Comparison of ENCODE assay signal across 10 mouse cellular contexts in the genomic region with DNA sequence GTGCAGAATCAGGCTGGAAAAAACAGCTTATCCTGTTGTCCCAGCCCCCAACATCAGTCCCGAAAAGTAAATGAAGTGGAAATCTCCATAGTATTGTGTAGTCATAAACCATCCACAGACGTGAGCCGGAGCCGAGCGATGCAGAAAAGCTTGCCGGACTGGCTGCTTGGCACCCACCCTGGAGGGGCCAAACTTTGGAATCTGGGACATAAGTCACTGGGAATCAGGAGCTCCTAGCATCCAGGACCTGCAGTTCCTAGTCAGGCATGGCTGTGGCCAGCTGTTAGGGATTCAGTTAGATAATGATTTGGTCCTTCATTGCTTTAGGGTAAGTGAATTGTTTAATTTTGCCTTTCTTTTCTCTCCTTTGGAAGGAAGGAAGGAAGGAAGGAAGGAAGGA.
DNase-seq lines count a peak whose midpoint lies in the region; ATAC-seq and TF ChIP-seq lines count a peak whose summit lies in the region.
"Had no signal": no experiment of that assay in that cellular context is flagged by ENCODE, and none has a peak within 500 bp of the region (broad histone marks: within the 10 kb centered on the region; RNA-seq: fewer than 3 reads in every experiment).

No protein-coding gene starts in this region.

- H3K36me3 ChIP-seq in liver, adult 2 months (ENCODE audit: control insufficient read depth, insufficient read depth, low read length): no peaks in the 10 kb centered on the region
- H3K36me3 ChIP-seq in liver, embryonic 12.5 days: no peaks in the 10 kb centered on the region
- no peaks in the 10 kb centered on the region for H3K36me3 ChIP-seq in embryonic facial prominence, embryonic 15.5 days

- no peak for TF ChIP-seq CTCF in liver, adult 2 months (IDR thresholded peaks at IDR 0.05; ENCODE audit: low read depth, low read length)

- no peak overlapping the region for H3K4me2 ChIP-seq in liver, embryonic 12.5 days
- peak overlapping the region; percentile 99 for H3K4me2 ChIP-seq in embryonic facial prominence, embryonic 15.5 days (replicated peaks)

- H3K27ac ChIP-seq in liver, adult 2 months (replicated peaks; ENCODE audit: insufficient read depth, low read depth, low read length): peak overlapping the region; percentile 83
- no peak overlapping the region for H3K27ac ChIP-seq in liver, embryonic 12.5 days
- no peak overlapping the region for H3K27ac ChIP-seq in embryonic facial prominence, embryonic 15.5 days (replicated peaks)

- H3K9me3 ChIP-seq in liver, embryonic 12.5 days (replicated peaks): no peaks in the 10 kb centered on the region
- H3K9me3 ChIP-seq in embryonic facial prominence, embryonic 15.5 days (replicated peaks): no peaks in the 10 kb centered on the region

- no peak for ATAC-seq in liver, embryonic 12.5 days
- no peak for ATAC-seq in embryonic facial prominence, embryonic 15.5 days (ENCODE audit: insufficient number of reproducible peaks, low FRiP score, low TSS enrichment, low read depth)

- H3K9ac ChIP-seq in liver, adult 2 months (ENCODE audit: low read depth, low read length): peak overlapping the region; percentile 96
- no peak overlapping the region for H3K9ac ChIP-seq in liver, embryonic 12.5 days
- no peak overlapping the region for H3K9ac ChIP-seq in embryonic facial prominence, embryonic 15.5 days

- DNase-seq in liver, adult 2 months (ENCODE audit: extremely low read depth, low read depth, low spot score): peak; percentile 81
- DNase-seq in kidney, adult 18-20 months: peak; percentile 49
- peak; percentile 7 for DNase-seq in naive thymus-derived CD4-positive, alpha-beta T cell, adult 2 months (ENCODE audit: low read depth)
- DNase-seq in ovary, postnatal 10 days (ENCODE audit: low spot score): no peak
- DNase-seq in ovary, postnatal 14 days (ENCODE audit: low spot score): no peak
- DNase-seq: cerebellum, adult 18-20 months; heart, adult 18-20 months; thymus, postnatal 14 days had no signal

- TF ChIP-seq POLR2A in liver, adult 2 months (IDR thresholded peaks at IDR 0.05; ENCODE audit: extremely low read depth, insufficient read depth, low read length): no peak

- peaks cover 30% of the 10 kb centered on the region; the same call in 1 of the 2 replicates for H3K79me2 ChIP-seq in liver, adult 2 months (ENCODE audit: control insufficient read depth, insufficient read depth, low read length)

- WGBS in liver, adult 2 months: 28% methylated on average over 6 of the region's 6 CpGs
- whole genome bisulfite sequencing in liver, embryonic 12.5 days (ENCODE audit: insufficient replicate concordance): 74% methylated on average over 6 of the region's 6 CpGs
- 42% methylated on average over 6 of the region's 6 CpGs for whole genome bisulfite sequencing in embryonic facial prominence, embryonic 15.5 days

- H3K4me1 ChIP-seq in liver, adult 2 months (ENCODE audit: control insufficient read depth, insufficient read depth, low read length): peaks cover 34% of the 10 kb centered on the region
- peaks cover 35% of the 10 kb centered on the region for H3K4me1 ChIP-seq in liver, embryonic 12.5 days
- peaks cover 63% of the 10 kb centered on the region for H3K4me1 ChIP-seq in embryonic facial prominence, embryonic 15.5 days

- H3K4me3 ChIP-seq in liver, adult 2 months (ENCODE audit: insufficient read depth, low read depth, low read length): peak overlapping the region; percentile 35
- H3K4me3 ChIP-seq in liver, embryonic 12.5 days: no peak overlapping the region
- peak overlapping the region; percentile 75 for H3K4me3 ChIP-seq in embryonic facial prominence, embryonic 15.5 days (replicated peaks)

- H3K27me3 ChIP-seq in liver, adult 2 months (ENCODE audit: control insufficient read depth, insufficient read depth, low read length): no peaks in the 10 kb centered on the region
- peaks cover 79% of the 10 kb centered on the region for H3K27me3 ChIP-seq in liver, embryonic 12.5 days (replicated peaks)
- peaks cover 17% of the 10 kb centered on the region for H3K27me3 ChIP-seq in embryonic facial prominence, embryonic 15.5 days

Comparison
In these comparisons a context has a peak if more than half of its experiments do, and no peak if none do; other contexts are left out.
1. DNase-seq: peak in liver, adult 2 months (single experiment), kidney, adult 18-20 months (single experiment) and naive thymus-derived CD4-positive, alpha-beta T cell, adult 2 months (single experiment); none in ovary, postnatal 10 days (single experiment) and ovary, postnatal 14 days (single experiment).